Mouse (Mus musculus) frontal cortex, postnatal 36 days (tissue): ENCODE data around the gene Shkbp1.

ENCODE experiments used
- DNase-seq, 2 experiments: peaks; one replicate each; pipeline ENCODE4 v3.0.0; 2022; ENCODE audit warnings: low spot score in 2 of 2

Shkbp1 gene

GRCm38 (mm10) chr7:27355745-27356240 is at the start of gene Shkbp1:
Shkbp1 (minus strand) TSS chr7:27356019.
- DNase-seq, result peak; percentile 79 to 81

- no peak for DNase-seq
These were observed 48.6 kb upstream of the Shkbp1 start for GRCm38 (mm10) chr7:27404203-27404942.

- peak; percentile 75 to 82 for DNase-seq
These were observed 46.9 kb upstream of the Shkbp1 start for GRCm38 (mm10) chr7:27402675-27403074.

- peak in 1 of 2 experiments; percentile 39 for DNase-seq
These were observed 44.7 kb upstream of the Shkbp1 start for GRCm38 (mm10) chr7:27400545-27400944.

DNA sequence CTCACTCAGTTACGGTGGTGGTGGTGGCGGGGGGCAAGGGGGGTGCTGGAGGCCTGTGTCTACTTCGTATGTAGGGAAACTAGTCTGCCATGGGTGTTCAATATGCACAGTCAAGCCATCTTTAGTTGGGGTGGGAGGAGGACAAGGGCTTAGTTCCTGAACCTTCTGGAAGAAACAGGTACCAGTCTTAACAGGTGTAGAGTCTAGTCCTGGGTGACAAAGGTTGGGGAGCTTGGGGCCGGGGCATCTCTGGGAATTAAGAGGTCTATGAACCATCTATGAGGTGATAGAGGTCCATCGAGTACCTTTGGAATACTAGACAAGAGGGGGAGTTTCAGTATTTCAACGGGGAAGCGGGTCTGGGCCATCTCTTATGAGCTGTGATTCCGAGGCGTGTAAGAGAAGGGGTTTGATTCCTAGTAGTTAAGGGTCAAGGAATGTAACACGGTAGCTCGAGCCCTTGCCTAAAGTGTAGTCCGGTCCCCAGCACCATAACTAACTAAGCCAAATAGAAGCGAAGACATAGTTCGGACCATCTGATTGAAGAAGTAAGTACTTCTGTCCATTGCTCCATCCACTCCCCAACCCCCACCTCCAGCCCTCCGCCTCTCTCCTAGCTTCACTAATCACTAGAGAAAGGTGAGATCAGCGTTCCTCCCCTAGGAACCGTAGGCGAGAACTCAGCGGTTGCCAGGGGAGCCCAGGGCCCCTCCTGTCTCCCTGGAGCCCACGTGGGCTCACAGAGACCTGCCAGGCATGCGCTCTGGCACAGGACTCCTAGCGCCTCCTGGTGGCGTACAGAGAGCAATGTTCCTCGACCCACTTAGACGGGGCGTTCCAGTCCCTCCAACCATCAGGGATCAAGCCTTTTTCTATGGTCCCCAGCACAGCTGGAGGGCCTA is 41.5 kb upstream of the Shkbp1 start:
- peak; percentile 62 to 72 for DNase-seq

GRCm38 (mm10) chr7:27396184-27397047 is 40.6 kb upstream of the Shkbp1 start:
- peak; percentile 39 to 42 for DNase-seq

DNA sequence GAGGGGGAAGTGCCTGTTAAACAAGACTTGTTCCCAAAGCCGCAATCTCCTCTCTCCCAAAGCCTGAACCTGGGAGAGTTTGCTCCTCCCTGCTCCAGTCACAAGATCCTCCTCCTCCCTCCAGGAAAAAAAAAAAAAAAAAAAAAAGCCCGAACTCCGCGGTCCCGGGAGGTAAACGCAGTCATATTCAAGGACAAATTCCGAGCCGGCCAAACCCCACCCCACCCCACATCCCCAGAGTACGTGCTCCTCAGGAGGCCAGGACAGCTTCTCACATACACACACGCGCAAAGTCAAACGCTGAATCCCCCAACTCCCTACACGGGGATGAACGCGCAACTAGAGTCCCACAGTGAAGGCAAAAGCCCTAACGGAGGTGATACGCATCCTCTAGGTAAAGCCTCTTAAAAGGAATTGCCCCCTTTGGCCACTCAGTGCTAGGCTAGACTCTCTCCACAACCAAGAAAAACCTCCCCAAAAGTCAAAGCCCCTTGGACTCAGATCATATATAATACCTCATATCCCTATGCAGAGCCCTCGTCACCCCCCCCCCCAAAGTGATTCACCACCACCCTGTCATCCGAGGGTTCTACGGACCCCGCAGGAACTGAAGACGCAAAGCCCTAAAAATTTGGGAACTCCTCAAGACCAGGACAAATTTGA is 39.8 kb upstream of the Shkbp1 start:
- peak in 1 of 2 experiments; percentile 48 for DNase-seq

DNA sequence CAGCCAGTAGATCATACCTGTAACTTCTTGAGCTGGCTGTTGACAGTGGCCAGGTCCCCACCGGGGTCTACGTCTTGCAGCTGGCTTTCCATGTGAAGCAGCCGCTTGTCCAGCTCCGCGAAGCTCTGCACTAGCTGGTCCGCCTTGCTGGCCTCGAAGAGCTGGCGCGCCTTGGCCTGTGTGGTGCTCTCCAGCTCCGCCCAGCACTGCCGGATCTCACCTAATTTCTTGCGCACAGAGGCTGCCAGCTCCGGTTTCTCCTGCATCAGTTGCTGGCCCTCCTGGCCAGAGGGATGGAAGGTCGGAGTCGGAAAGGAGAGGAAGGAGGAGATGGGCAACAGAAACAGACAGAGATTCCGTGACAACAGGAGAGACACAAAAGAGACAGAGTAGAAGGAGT is 35.6 kb upstream of the Shkbp1 start:
- no peak for DNase-seq

- no peak for DNase-seq
These were observed 33.4 kb upstream of the Shkbp1 start for GRCm38 (mm10) chr7:27389213-27389612.

GRCm38 (mm10) chr7:27384731-27385130 is 28.9 kb upstream of the Shkbp1 start:
- DNase-seq, result no peak

DNA sequence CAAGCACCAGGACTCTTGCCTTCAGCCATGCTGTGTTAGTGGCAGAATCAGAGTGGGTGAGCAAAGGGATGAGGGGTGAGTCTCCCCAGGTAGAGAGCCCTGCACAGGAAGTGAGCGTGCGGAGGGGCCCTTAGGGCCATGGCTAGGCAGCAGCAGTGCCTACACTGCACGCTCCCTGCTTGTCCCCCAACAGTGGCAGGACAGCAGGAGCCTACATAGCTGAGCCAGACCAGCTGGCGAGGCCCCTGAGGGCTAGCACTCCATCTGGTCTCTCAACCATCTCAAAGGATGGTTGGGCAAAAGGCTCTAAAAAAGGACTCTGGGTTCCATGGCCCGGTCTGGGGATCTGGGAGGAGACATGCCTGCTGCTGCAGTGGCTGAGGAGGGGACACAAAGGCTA is 28.3 kb upstream of the Shkbp1 start:
- DNase-seq, result no peak

DNA sequence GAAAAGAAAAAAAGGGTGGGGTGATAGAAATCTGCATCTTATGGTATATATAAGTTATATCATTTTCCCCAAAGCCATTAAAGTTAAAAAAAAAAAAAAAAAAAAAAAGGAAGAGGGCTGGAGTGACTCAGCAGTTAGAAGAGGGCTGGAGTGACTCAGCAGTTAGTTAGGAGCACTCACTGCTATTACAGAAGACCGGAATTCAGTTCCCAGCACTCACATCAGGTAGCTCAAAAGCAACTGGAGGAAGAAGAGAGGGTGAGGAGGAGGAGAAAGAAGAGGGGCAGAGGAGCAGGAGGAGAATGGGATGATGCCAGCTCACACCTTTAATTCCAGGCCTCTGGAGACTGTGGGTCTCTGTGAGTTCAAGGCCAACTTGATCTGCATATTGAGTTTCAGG is 27.4 kb upstream of the Shkbp1 start:
- no peak for DNase-seq

DNA sequence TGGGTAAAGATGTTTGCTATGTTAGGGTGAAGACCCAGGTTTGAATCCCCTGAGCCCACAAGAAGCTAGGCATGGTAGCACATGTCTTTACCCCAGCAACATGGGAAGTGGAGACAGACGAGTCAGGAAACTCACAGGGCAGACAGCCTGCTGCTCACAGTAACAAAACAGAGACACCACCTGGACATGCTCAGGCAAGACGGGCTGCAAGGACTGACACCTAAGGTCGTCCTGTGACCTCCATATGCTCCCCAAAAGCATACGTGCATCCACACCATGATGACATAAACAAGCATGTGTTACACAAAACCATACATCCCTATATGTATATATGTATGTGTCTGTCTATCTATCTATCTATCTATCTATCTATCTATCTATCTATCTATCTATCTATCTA is 25.7 kb upstream of the Shkbp1 start:
- DNase-seq, result no peak

DNA sequence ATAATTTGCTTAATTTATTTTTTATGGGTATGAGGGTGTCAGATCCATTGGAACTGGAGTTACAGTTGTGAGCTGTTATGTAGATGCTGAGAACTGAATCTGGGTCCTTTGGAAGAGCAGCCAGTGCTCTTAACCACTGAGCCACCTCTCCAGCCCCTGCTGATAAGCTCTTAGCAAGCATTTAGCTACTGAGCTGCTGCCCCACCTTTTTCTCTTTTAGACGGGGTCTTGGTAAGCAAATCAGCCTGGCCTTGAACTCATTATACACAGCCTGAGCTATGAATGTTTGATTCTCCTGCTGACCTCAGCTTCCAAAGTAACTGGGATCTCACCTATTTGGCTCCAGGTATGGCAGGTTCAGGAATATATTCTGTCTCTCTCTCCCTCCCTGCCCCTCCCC is 25.2 kb upstream of the Shkbp1 start:
- no peak for DNase-seq

DNA sequence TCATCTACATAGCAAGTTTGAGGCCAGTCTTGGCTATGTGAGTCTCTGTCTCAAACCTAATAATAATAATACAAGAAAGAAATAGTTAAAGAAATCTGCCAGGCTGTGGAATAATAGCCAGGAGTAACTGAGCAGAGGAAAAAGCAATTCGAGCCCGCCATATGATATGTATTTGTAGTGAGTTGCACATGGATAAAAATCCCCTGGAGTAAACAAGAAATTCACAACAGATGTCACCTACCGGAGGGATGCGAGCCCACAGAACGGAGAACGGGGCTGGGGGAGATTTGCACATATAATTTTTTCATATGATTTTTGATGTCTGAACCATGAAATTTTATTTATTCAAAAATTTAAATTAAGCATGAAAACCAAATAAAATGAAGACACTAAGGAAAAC is 24.0 kb upstream of the Shkbp1 start:
- DNase-seq, result no peak

DNA sequence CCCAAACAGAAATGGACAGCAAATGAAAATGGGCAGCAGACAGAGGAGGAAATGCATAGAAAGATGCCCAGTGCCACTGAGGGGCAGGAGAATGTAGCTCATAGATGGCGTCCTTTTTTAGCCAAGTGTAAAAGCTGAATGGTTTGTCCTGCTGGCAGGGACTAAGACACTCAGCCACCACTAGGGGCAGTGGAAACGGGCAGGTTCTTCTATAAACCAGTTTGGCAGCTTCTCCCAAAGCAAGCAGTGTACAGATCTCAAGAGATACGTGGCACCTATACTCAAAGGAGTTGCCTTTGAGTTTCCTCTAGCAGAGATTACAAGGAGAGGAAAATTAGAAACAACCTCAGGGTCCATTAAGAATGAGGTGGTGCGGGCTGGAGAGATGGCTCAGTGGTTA is 22.6 kb upstream of the Shkbp1 start:
- DNase-seq, result no peak

DNA sequence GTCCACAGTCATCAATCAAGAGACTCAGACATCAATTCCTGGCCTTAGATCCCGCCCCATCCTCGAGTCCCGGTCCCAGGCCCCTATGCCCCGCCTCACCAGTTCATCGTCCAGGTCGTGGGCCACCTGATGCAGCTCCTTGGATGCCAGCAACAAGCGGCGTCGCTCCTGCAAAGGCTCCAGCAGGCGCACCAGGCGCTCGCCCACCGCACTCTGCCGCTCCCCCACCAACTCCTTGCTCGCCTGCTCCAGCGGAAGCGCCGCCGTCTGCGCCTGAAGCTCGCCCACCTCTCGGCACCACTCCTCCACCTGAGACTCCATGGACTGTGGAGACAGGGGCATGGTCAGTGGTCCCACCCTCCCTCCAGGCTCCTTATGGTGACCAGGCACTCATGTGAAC is 19.5 kb upstream of the Shkbp1 start:
- peak; percentile 58 to 70 for DNase-seq

- no peak for DNase-seq
These were observed 16.1 kb upstream of the Shkbp1 start for GRCm38 (mm10) chr7:27371715-27372462.

DNA sequence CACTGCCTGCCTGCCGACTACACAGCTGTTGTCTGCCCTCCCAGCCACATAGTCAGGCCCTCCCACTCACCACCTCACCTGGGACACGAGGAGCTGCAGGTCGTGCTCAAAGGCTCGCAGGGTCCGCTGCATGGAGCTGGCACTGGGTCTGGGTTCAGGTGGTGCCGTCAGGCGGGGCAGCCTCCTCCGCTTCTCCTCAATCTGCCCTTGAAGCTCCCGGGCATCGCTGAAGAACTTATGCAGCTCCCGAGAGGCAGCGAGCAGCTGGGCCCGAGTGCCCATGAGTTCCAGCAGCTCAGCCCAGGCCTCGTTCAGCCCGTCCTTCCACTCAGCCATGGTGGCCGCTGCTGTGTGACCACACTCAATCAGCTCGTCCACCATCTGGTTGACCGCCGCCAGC is 13.3 kb upstream of the Shkbp1 start:
- no peak for DNase-seq

DNA sequence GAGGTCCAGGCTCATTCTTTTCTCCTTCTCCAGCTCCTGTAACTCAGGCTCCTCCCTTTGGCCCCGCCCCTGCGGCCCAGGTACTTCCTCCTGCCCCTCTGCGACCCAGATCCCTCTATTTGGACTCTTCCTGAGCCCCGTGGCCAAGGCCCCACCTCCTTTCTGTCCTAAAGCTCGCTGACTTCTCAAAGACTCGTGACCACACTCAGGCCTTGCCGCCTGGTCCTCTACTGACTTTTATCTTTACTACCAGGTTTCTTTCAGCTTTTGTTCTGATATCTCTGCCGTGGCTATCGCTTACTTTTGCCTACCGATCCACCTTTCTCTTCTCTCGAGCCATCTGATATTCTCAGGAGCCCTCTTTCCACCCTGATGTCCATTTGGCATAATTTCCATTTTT is 12.2 kb upstream of the Shkbp1 start:
- DNase-seq, result no peak
